Mouse (Mus musculus): ENCODE measurements around the gene Susd6.
"Not testable (repeated sequence)": the region's sequence is repeated elsewhere in the genome, so short reads cannot be mapped to it uniquely, and the experiment has no call there.

The Susd6 gene

DNA sequence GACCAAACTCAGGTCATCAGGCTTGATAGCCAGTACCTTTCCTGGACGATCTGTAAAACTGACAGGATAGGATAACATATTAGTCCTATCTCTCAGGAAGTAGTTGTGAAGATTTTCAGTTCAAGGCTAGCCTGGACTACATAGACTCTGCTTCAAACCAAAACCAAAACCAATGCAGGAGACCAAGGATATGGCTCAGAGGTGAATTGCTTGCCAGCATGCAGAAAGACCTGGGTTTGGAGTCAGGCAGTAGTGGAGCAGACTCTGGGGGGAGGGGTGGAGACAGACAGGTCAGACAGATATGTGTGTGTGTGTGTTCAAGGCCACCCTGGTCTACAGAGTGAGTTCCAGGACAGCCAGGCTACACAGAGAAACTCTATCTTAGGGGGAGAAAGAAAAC lies 3.7 kb upstream of the Susd6 start:
- DNase-seq, result no peak

DNA sequence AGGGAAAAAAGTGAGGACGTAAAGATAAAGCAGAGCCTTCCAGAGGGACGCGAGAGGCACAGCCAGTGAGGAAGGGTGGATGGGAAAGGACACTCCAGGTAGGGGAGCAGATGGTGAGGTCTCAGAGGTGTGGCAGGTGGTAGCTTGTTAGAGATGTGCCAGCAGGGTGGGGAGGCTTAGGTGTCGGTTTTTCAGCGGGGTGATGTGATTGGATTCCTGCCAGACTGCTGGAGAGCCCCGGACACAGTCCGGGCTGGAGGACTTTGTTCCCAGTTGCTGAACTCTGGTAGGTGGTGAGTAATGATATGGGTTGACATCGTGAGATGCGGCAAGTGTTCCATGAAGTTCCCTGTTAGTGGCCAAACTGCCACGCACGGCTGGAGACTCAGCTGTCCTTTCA lies 2.7 kb upstream of the Susd6 start:
- peak; percentile 85 for DNase-seq

DNA sequence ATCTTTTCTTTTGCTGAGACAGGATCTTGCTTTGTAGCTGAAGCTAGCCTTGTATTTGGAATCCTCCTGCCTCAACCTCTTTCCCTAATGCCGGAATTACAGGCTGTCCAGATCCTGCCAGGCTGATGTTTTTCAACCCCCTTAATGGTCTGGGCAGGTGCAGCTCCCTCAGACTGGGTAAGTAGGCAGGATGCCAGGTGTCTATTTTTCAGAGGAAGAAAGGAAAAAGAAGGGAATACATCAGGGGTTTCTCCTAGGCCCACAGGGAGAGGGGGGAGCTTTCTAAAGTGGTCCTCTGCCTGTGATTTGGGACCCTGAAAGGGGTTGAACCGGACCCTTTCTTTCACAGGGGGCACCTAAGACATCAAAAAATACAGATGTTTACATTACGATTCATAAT lies 2.1 kb upstream of the Susd6 start:
- no peak for DNase-seq

DNA sequence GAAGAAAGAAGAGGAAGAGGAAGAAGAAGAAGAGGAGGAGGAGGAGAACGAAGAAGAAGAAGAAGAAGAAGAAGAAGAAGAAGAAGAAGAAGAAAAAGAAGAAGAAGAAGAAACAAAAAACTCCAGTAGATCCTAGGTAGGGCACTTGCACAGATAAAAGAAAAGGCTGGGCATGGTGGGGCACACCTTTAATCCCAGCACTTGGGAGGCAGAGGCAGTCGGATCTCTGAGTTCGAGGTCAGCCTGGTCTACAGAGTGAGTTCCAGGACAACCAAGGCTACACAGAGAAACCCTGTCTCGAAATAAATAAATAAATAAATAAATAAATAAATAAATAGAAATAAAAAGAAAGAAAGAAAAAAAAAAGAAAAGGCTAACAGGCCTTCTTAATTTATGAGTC lies 1.0 kb upstream of the Susd6 start:
- not testable (repeated sequence) for DNase-seq

- no peak for DNase-seq
These were observed 625 bp downstream of the Susd6 start for GRCm38 (mm10) chr12:80790700-80791570.

- peak; percentile 56 for DNase-seq
These were observed 1.5 kb downstream of the Susd6 start for GRCm38 (mm10) chr12:80791571-80792444.

- DNase-seq, result peak; percentile 72
These were observed 2.6 kb downstream of the Susd6 start for GRCm38 (mm10) chr12:80792867-80793266.

- peak; percentile 20 for DNase-seq
These were observed 3.2 kb downstream of the Susd6 start for GRCm38 (mm10) chr12:80793535-80793934.

DNA sequence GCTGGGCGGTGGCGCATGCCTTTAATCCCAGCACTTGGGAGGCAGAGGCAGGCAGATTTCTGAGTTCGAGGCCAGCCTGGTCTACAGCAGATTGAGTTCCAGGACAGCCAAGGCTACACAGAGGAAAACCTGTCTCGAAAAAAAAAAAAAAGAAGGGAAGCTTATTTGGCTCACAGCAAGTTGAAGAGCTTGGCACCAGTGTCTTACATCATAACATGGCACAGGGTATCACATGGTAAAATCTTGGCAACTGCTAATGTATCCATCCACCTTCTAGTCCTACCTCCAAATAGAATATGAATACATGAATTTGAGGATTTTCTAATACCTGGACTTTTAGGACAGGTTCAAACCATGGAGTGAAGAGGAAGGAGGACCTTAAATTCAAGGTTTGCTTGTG lies 4.2 kb downstream of the Susd6 start:
- DNase-seq, result no peak

DNA sequence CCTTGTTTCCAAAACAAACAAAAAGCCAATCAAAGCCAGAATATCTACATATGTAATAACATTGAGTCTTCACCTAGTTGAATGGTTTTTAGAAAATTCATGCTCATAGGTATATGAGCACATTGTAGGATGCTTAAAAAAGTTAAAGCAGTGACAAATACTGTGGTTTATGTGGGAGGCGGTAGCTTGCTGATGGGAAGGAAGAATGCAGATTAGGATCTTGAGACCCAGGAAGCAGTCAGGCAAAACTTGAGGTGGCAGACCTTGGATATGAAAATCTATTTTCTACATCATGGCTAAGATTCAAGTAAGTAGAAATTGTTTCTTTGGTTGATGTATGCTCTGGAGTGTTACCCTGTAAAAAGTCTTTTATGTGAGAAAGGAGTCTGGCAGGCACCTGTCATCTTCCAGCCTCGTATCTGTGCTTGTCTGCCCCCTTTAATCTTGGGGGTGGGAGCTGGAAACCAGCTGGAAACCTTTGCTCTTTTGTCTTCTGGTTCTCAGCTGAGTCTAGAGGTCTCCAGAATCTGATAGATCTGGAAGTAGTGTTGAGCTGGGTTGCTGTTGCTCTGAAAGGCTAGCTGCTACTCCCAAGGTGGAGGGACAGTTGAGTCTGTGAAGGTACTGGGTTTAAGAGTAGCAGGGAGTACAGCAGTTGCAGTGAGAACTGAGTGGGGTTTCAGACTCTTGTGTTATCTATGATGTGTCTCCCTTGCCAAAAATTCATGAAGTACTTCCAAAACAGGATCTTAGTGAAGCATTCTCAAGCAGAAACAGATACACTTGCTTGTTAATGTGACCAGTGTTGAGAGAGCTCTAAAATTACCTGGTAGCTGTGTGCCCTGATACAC lies 4.8 kb downstream of the Susd6 start:
- DNase-seq, result no peak

DNA sequence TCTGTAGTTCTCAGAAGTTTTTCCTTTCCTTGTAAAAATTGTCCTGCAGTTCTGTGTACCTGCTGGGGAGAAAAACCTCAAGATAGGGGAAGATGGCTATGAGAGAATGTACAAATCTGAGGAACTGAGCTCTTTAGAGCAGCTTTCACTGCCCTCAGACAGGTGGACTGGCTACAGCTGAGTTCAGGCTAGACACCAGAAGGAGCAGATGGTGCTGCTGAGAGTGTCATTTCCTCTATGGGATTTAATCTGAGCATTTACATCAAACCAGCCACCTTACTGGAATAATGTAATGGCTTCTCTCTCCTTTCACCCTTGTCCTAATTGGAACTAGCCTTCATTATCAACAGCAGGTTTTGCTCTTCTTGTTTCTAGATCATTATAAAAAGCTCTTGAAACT lies 8.0 kb downstream of the Susd6 start:
- no peak for DNase-seq

- DNase-seq, result no peak
These were observed 9.8 kb downstream of the Susd6 start for GRCm38 (mm10) chr12:80800156-80800555.

- no peak for DNase-seq
These were observed 11.1 kb downstream of the Susd6 start for GRCm38 (mm10) chr12:80801443-80801842.

- peak; percentile 76 for DNase-seq
These were observed 13.6 kb downstream of the Susd6 start for GRCm38 (mm10) chr12:80803924-80804323.

DNA sequence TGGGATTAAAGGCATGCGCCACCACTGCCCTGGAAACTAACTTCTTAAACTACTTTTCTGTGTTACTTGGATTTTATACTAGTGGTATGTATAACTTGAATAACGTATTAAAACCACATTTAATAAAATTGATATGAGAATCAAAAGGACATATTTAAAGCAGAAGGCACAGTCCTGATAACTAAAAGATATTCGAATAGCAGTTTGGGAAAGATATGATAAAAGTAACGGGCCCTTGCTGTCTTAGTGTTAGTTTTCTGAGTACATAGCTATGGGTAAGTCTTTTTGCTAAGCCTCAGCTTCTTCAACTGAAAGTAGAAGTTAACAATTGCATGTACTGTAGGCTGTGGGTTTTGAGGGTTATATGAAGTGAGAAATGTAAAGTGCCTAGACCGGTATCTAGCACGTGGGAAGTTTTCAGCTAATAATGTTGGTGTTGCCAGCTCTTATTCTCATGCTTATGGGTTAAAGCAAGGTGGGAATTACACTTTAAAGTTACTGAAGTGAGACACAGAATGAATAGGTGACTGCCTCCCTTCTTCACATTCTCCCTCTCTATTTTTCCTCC lies 14.6 kb downstream of the Susd6 start:
- DNase-seq, result no peak

DNA sequence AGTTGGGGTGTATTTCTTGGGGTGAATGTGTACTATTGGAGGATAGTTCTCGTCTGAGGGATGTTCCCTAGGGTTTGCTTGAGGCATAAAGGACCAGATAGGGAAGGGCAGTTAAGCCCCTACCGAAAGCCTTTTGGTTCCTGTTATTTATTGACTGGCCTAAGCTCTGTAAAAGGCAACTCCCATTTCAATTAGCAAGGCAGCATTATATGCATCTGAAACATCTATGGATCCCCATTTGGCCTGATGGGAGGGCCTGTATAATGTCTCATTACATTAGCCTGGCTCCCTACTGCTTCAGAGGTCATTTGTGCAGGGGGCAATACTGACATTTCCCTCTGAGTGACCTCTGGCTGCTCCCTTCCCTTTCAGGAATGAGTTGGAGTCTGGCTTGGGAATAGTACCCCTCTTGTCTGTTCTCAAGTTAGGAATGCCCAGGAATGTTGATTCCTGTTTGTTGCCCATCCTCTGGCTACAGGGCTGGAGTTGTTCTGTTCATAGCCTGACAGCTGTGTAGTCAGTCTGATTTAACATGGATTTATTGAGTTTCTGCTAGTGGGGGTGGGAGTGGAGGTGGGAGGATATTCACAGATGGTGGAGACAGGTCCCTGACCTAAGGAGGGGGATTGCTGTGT lies 17.3 kb downstream of the Susd6 start:
- no peak for DNase-seq

GRCm38 (mm10) chr12:80810005-80810404 lies 19.7 kb downstream of the Susd6 start:
- DNase-seq, result no peak

- no peak for DNase-seq
These were observed 21.6 kb downstream of the Susd6 start for GRCm38 (mm10) chr12:80811646-80812509.

DNA sequence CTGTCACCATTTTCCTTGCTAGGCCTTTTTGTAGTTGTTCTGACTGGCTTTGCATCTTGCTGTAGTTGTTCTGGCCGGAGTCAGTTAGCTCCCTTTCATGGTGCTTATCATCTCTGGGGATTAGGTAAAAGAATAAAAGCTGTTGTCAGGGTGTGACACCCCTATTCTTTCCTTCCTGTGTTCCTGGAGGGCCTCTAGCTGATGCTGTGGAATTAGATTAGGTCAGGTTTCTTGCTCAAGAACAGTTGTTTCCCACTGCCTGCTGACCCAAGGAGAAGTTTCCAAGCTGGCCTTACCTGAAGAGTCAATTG lies 22.2 kb downstream of the Susd6 start:
- DNase-seq, result no peak

DNA sequence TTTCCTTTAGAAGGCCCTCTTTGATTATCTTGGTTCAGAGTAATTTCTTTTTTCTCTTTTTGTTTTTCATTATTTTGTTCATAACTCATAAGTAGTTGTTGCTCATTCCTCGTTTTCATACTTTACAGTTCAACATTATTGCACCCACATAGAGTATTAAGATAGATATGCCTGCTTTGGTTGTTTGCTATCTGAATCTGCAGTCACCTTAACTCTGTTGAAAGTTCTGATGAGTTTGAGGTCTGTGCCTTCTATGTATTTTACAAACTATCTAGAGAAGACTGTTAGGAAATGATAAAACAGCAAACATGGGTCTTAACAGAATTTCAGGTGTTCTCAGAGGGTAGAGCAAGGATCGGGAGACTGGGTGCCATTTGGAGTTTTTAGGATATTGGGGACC lies 23.1 kb downstream of the Susd6 start:
- DNase-seq, result no peak

DNA sequence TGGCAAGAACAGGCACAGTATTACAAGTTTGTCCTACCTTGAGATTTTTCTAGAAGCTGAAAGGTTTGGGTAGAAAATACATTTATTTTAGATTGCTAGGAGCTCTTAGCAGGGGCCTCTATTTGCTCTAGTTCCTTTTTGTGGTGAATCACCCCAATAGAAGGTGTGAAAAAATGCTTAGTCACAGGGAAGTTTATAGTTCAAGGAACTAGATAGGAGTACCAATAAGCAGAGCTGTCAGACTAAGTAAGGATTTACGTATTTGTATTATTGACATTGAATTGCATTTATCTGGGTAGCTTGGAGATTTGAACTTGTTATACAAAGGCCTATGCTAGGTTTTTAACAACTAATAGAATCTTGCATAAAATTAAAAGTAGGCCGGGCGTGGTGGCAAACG lies 23.6 kb downstream of the Susd6 start:
- no peak for DNase-seq
